Mouse (Mus musculus) liver, embryonic 14.5 days (tissue): ENCODE data around the gene Themis2.

ENCODE experiments used
- CTCF ChIP-seq: IDR thresholded peaks from 2 replicates; pipeline ENCODE4 v1.5.1; 2016; ENCODE audit warnings: antibody characterized with exemption, low read depth, control low read depth
- EP300 ChIP-seq: IDR thresholded peaks from 2 replicates; pipeline ENCODE4 v1.6.1; 2016; ENCODE audit warnings: antibody characterized with exemption, low read depth

GRCm38 (mm10) chr4:132803876-132804275 is 7.7 kb upstream of the Themis2 start:
- no peak for TF ChIP-seq CTCF
- TF ChIP-seq EP300, result no peak
